Mouse (Mus musculus) cerebral cortex, adult 2 months (tissue): ENCODE measurements around the gene Nupr1.

Experiments used
- WGBS: fragments of 180-500 bp; shearing (Covaris S2); methylation state at CpG from one replicate; pipeline ENCODE4 v1.1.7; 2018; 5-methylcytosine and 5-hydroxymethylcytosine counted together

Nupr1 gene

GRCm38 (mm10) chr7:126630824-126631518, at the start of gene Nupr1:
TSS of gene Nupr1 (minus strand) at chr7:126630861.
- 97% methylated on average over 4 of the region's 4 CpGs for WGBS

- 87% methylated on average over 5 of the region's 5 CpGs for WGBS
Measured at GRCm38 (mm10) chr7:126679683-126680082, 49.0 kb upstream of the Nupr1 start.

- WGBS, result 92% methylated on average over 8 of the region's 8 CpGs
Measured at GRCm38 (mm10) chr7:126678545-126679341, 48.1 kb upstream of the Nupr1 start.

GRCm38 (mm10) chr7:126676631-126677220, 46.1 kb upstream of the Nupr1 start:
- 71% methylated on average over 4 of the region's 4 CpGs for WGBS

- WGBS, result 23% methylated on average over 1 of the region's 1 CpGs
Measured at GRCm38 (mm10) chr7:126676207-126676606, 45.5 kb upstream of the Nupr1 start, which contains the start of gene Sult1a1. TSS of gene Sult1a1 (minus strand) at chr7:126676432.

GRCm38 (mm10) chr7:126675104-126675503, 44.4 kb upstream of the Nupr1 start:
- 94% methylated on average over 8 of the region's 8 CpGs for WGBS

- 95% methylated on average over 9 of the region's 9 CpGs for WGBS
Measured at GRCm38 (mm10) chr7:126672111-126672510, 41.5 kb upstream of the Nupr1 start.

- over 99% methylated on average over 3 of the region's 3 CpGs for WGBS
Measured at GRCm38 (mm10) chr7:126670152-126670551, 39.5 kb upstream of the Nupr1 start.

- WGBS, result 69% methylated on average over 5 of the region's 5 CpGs
Measured at GRCm38 (mm10) chr7:126668452-126668851, 37.8 kb upstream of the Nupr1 start.

GRCm38 (mm10) chr7:126667495-126668090, 36.9 kb upstream of the Nupr1 start:
- WGBS, result 78% methylated on average over 9 of the region's 9 CpGs

GRCm38 (mm10) chr7:126665269-126665668, 34.6 kb upstream of the Nupr1 start:
- WGBS, result 92% methylated on average over 3 of the region's 3 CpGs

- 73% methylated on average over 8 of the region's 8 CpGs for WGBS
Measured at GRCm38 (mm10) chr7:126663646-126664045, 33.0 kb upstream of the Nupr1 start.

- 96% methylated on average over 3 of the region's 3 CpGs for WGBS
Measured at GRCm38 (mm10) chr7:126659771-126660170, 29.1 kb upstream of the Nupr1 start.

GRCm38 (mm10) chr7:126657522-126657921, 26.9 kb upstream of the Nupr1 start:
- WGBS, result 79% methylated on average over 1 of the region's 1 CpGs

GRCm38 (mm10) chr7:126655695-126656094, 25.0 kb upstream of the Nupr1 start:
- WGBS, result 81% methylated on average over 3 of the region's 3 CpGs

GRCm38 (mm10) chr7:126653991-126654390, 23.3 kb upstream of the Nupr1 start:
- 93% methylated on average over 2 of the region's 2 CpGs for WGBS

- WGBS, result 86% methylated on average over 2 of the region's 2 CpGs
Measured at GRCm38 (mm10) chr7:126650852-126651251, 20.2 kb upstream of the Nupr1 start.

- WGBS, result under 1% methylated on average over 57 of the region's 57 CpGs
Measured at GRCm38 (mm10) chr7:126649231-126650051, 18.8 kb upstream of the Nupr1 start, which contains the start of gene Sgf29. TSS of gene Sgf29 (plus strand) at chr7:126649309.

GRCm38 (mm10) chr7:126648486-126648885, 17.8 kb upstream of the Nupr1 start:
- WGBS, result 67% methylated on average over 4 of the region's 4 CpGs

- WGBS, result 76% methylated on average over 5 of the region's 5 CpGs
Measured at GRCm38 (mm10) chr7:126645708-126646107, 15.0 kb upstream of the Nupr1 start.

- WGBS, result 75% methylated on average over 3 of the region's 3 CpGs
Measured at GRCm38 (mm10) chr7:126644345-126644744, 13.7 kb upstream of the Nupr1 start.
